Mouse (Mus musculus): ENCODE data around the gene Slain2. TPM values are rescaled to one million over a fixed set of nuclear protein-coding genes. Genes with fewer than 3 reads are reported as not detected.

Gene Slain2
- polyA plus RNA-seq, 1 experiment from 2014 or later: 50.4 TPM

GRCm38 (mm10) chr5:72899255-72899654, 14.8 kb upstream of the Slain2 start:
- CTCF ChIA-PET: interaction anchor here (1.6 kb wide), 1 partner anchor 85 kb away, joined by 3 read pairs; no protein-coding TSS in a partner anchor
- POLR2A ChIA-PET: no interaction called here
- in situ Hi-C loops (cut with MboI; ENCODE audit: low pct_unique_long_range_greater_than_20kb): loop anchor here (10.0 kb wide), 1 partner anchor 544 kb away; no protein-coding TSS in a partner anchor
- ATAC-seq (no peak), DNase-seq (ENCODE audit: low read depth, low spot score) (no peak)
- no peak for TF ChIP-seq CTCF (IDR thresholded peaks at IDR 0.05)
- no peaks in the 10 kb centered on the region for H3K27me3 ChIP-seq

GRCm38 (mm10) chr5:72901866-72902265, 12.2 kb upstream of the Slain2 start:
- no peak for ATAC-seq
- ChIA-PET POLR2A (interaction anchor here (0.5 to 0.7 kb wide), 2 partner anchors 25 to 114 kb away, joined by 3 read pairs; no protein-coding TSS in a partner anchor), CTCF (interaction anchor here (1.5 to 2.0 kb wide), 3 partner anchors 7 to 10 kb away, joined by 4 to 6 read pairs (median 6); no protein-coding TSS in a partner anchor)
- DNase-seq (ENCODE audit: low read depth, low spot score): no peak
- in situ Hi-C loops (cut with MboI; ENCODE audit: low pct_unique_long_range_greater_than_20kb): loop anchor here (5.0 kb wide), 1 partner anchor 165 kb away; no protein-coding TSS in a partner anchor
- no peak for TF ChIP-seq CTCF (IDR thresholded peaks at IDR 0.05)
- H3K27me3 ChIP-seq: no peaks in the 10 kb centered on the region

GRCm38 (mm10) chr5:72902312-72902711, 11.8 kb upstream of the Slain2 start:
- ATAC-seq (no peak), DNase-seq (ENCODE audit: low read depth, low spot score) (no peak)
- H3K27me3 ChIP-seq: no peaks in the 10 kb centered on the region
- ChIA-PET CTCF (interaction anchor here (1.5 to 2.0 kb wide), 3 partner anchors 8 to 11 kb away, joined by 4 to 6 read pairs (median 6); no protein-coding TSS in a partner anchor), POLR2A (interaction anchor here (0.5 kb wide), 1 partner anchor 25 kb away, joined by 3 read pairs; no protein-coding TSS in a partner anchor)
- in situ Hi-C loops (cut with MboI; ENCODE audit: low pct_unique_long_range_greater_than_20kb): loop anchor here (5.0 kb wide), 1 partner anchor 165 kb away; no protein-coding TSS in a partner anchor
- TF ChIP-seq CTCF (IDR thresholded peaks at IDR 0.05): no peak

- no peak for TF ChIP-seq CTCF (IDR thresholded peaks at IDR 0.05)
- DNase-seq (ENCODE audit: low read depth, low spot score) (no peak), ATAC-seq (no peak)
- CTCF ChIA-PET: interaction anchor here (1.5 to 2.0 kb wide), 5 partner anchors 8 to 103 kb away, joined by 4 to 6 read pairs (median 4); no protein-coding TSS in a partner anchor
- in situ Hi-C loops (cut with MboI; ENCODE audit: low pct_unique_long_range_greater_than_20kb): loop anchor here (5.0 kb wide), 1 partner anchor 164 kb away; no protein-coding TSS in a partner anchor
- no peaks in the 10 kb centered on the region for H3K27me3 ChIP-seq
- POLR2A ChIA-PET: no interaction called here
Measured at GRCm38 (mm10) chr5:72902876-72903516, 11.1 kb upstream of the Slain2 start.

- DNase-seq (ENCODE audit: low read depth, low spot score) (peak; percentile 77), ATAC-seq (peak; percentile 93)
- H3K27me3 ChIP-seq: no peaks in the 10 kb centered on the region
- in situ Hi-C loops (cut with MboI; ENCODE audit: low pct_unique_long_range_greater_than_20kb): loop anchor here (5.0 kb wide), 1 partner anchor 162 kb away; no protein-coding TSS in a partner anchor
- ChIA-PET POLR2A (interaction anchor here (1.5 kb wide), 1 partner anchor 10 kb away, joined by 3 read pairs; no protein-coding TSS in a partner anchor), CTCF (interaction anchor here (1.3 to 2.2 kb wide), 3 partner anchors 10 to 105 kb away, joined by 4 to 7 read pairs (median 5); no protein-coding TSS in a partner anchor)
- no peak for TF ChIP-seq CTCF (IDR thresholded peaks at IDR 0.05)
Measured at GRCm38 (mm10) chr5:72904903-72905790, 9.0 kb upstream of the Slain2 start.

- ChIA-PET CTCF (interaction anchor here (2.0 kb wide), 1 partner anchor 16 kb away, joined by 6 read pairs; no protein-coding TSS in a partner anchor), POLR2A (no interaction called here)
- TF ChIP-seq CTCF (IDR thresholded peaks at IDR 0.05): no peak
- ATAC-seq: no peak
- peaks cover 7% of the 10 kb centered on the region for H3K27me3 ChIP-seq
- DNase-seq (ENCODE audit: low read depth, low spot score): no peak
- in situ Hi-C loops (cut with MboI; ENCODE audit: low pct_unique_long_range_greater_than_20kb): no loop called here
Measured at GRCm38 (mm10) chr5:72907402-72907801, 6.7 kb upstream of the Slain2 start.

- DNase-seq (ENCODE audit: low read depth, low spot score): no peak
- peaks cover 7% of the 10 kb centered on the region for H3K27me3 ChIP-seq
- ChIA-PET CTCF (interaction anchor here (2.0 kb wide), 1 partner anchor 17 kb away, joined by 6 read pairs; no protein-coding TSS in a partner anchor), POLR2A (no interaction called here)
- in situ Hi-C loops (cut with MboI; ENCODE audit: low pct_unique_long_range_greater_than_20kb): no loop called here
- TF ChIP-seq CTCF (IDR thresholded peaks at IDR 0.05): no peak
- no peak for ATAC-seq
Measured at GRCm38 (mm10) chr5:72908324-72908936, 5.7 kb upstream of the Slain2 start.

- ChIA-PET CTCF (interaction anchor here (2.7 kb wide), 1 partner anchor 17 kb away, joined by 10 read pairs; no protein-coding TSS in a partner anchor), POLR2A (interaction anchor here (1.0 kb wide), 1 partner anchor 171 kb away, joined by 3 read pairs; no protein-coding TSS in a partner anchor)
- ATAC-seq: no peak
- H3K27me3 ChIP-seq: peaks cover 7% of the 10 kb centered on the region
- no peak for TF ChIP-seq CTCF (IDR thresholded peaks at IDR 0.05)
- in situ Hi-C loops (cut with MboI; ENCODE audit: low pct_unique_long_range_greater_than_20kb): no loop called here
- no peak for DNase-seq (ENCODE audit: low read depth, low spot score)
Measured at GRCm38 (mm10) chr5:72909363-72909762, 4.7 kb upstream of the Slain2 start.

GRCm38 (mm10) chr5:72910373-72910772, 3.7 kb upstream of the Slain2 start:
- no peak for DNase-seq (ENCODE audit: low read depth, low spot score)
- ATAC-seq: no peak
- peaks cover 7% of the 10 kb centered on the region for H3K27me3 ChIP-seq
- POLR2A ChIA-PET: interaction anchor here (1.0 kb wide), 1 partner anchor 172 kb away, joined by 3 read pairs; no protein-coding TSS in a partner anchor
- TF ChIP-seq CTCF (IDR thresholded peaks at IDR 0.05): no peak
- in situ Hi-C loops (cut with MboI; ENCODE audit: low pct_unique_long_range_greater_than_20kb): no loop called here
- CTCF ChIA-PET: interaction anchor here (1.5 to 2.7 kb wide), 2 partner anchors 15 to 18 kb away, joined by 3 to 10 read pairs; no protein-coding TSS in a partner anchor
